Mouse (Mus musculus): ENCODE results near the gene Axin2. TPM values are rescaled to one million over a fixed set of nuclear protein-coding genes. Genes with fewer than 3 reads are reported as not detected.

Axin2 gene
- polyA plus RNA-seq, 1 experiment = 16.5 TPM

- Histone ChIP-seq H3K36me3 (ENCODE audit: control insufficient read depth, insufficient read depth, low read length) (peaks cover 46% of the 10 kb centered on the region), H3K4me3 (ENCODE audit: control insufficient read depth, insufficient read depth, low read length) (no peak overlapping the region), H3K4me1 (replicated peaks; ENCODE audit: control insufficient read depth, insufficient read depth, low read length) (no peaks in the 10 kb centered on the region), H3K27ac (ENCODE audit: control insufficient read depth, insufficient read depth, low read length) (no peak overlapping the region), H3K27me3 (ENCODE audit: control insufficient read depth, insufficient read depth, low read length) (no peaks in the 10 kb centered on the region)
- DNase-seq = no peak
- WGBS = 94% methylated on average over 11 of the region's 11 CpGs
- no peak for TF ChIP-seq POLR2A (IDR thresholded peaks at IDR 0.05; ENCODE audit: control insufficient read depth, extremely low read depth, insufficient read depth, low read length, poor library complexity)
- TF ChIP-seq CTCF (IDR thresholded peaks at IDR 0.05; ENCODE audit: borderline replicate concordance, control insufficient read depth, extremely low read depth, insufficient read depth, low read length, poor library complexity) = no peak
Observed at GRCm38 (mm10) chr11:108943741-108944140, 23.6 kb downstream of the Axin2 start.

- H3K36me3 ChIP-seq (ENCODE audit: control insufficient read depth, insufficient read depth, low read length) = peaks cover 44% of the 10 kb centered on the region
- no peak for DNase-seq
- 94% methylated on average over 9 of the region's 9 CpGs for WGBS
- H3K4me1 ChIP-seq (replicated peaks; ENCODE audit: control insufficient read depth, insufficient read depth, low read length) = no peaks in the 10 kb centered on the region
- TF ChIP-seq POLR2A (IDR thresholded peaks at IDR 0.05; ENCODE audit: control insufficient read depth, extremely low read depth, insufficient read depth, low read length, poor library complexity) = no peak
- no peak for TF ChIP-seq CTCF (IDR thresholded peaks at IDR 0.05; ENCODE audit: borderline replicate concordance, control insufficient read depth, extremely low read depth, insufficient read depth, low read length, poor library complexity)
- H3K27me3 ChIP-seq (ENCODE audit: control insufficient read depth, insufficient read depth, low read length) = no peaks in the 10 kb centered on the region
- H3K27ac ChIP-seq (ENCODE audit: control insufficient read depth, insufficient read depth, low read length) = no peak overlapping the region
- H3K4me3 ChIP-seq (ENCODE audit: control insufficient read depth, insufficient read depth, low read length) = no peak overlapping the region
Observed at GRCm38 (mm10) chr11:108945666-108946065, 25.5 kb downstream of the Axin2 start.

- peaks cover 35% of the 10 kb centered on the region for H3K36me3 ChIP-seq (ENCODE audit: control insufficient read depth, insufficient read depth, low read length)
- TF ChIP-seq CTCF (IDR thresholded peaks at IDR 0.05; ENCODE audit: borderline replicate concordance, control insufficient read depth, extremely low read depth, insufficient read depth, low read length, poor library complexity) = no peak
- no peak for TF ChIP-seq POLR2A (IDR thresholded peaks at IDR 0.05; ENCODE audit: control insufficient read depth, extremely low read depth, insufficient read depth, low read length, poor library complexity)
- no peaks in the 10 kb centered on the region for H3K27me3 ChIP-seq (ENCODE audit: control insufficient read depth, insufficient read depth, low read length)
- no peak for DNase-seq
- no peak overlapping the region for H3K27ac ChIP-seq (ENCODE audit: control insufficient read depth, insufficient read depth, low read length)
- no peak overlapping the region for H3K4me3 ChIP-seq (ENCODE audit: control insufficient read depth, insufficient read depth, low read length)
- 96% methylated on average over 20 of the region's 20 CpGs for WGBS
- H3K4me1 ChIP-seq (replicated peaks; ENCODE audit: control insufficient read depth, insufficient read depth, low read length) = no peaks in the 10 kb centered on the region
Observed at GRCm38 (mm10) chr11:108947425-108948184, 27.5 kb downstream of the Axin2 start.

- peaks cover 32% of the 10 kb centered on the region for H3K36me3 ChIP-seq (ENCODE audit: control insufficient read depth, insufficient read depth, low read length)
- H3K27ac ChIP-seq (ENCODE audit: control insufficient read depth, insufficient read depth, low read length) = no peak overlapping the region
- no peaks in the 10 kb centered on the region for H3K4me1 ChIP-seq (replicated peaks; ENCODE audit: control insufficient read depth, insufficient read depth, low read length)
- H3K27me3 ChIP-seq (ENCODE audit: control insufficient read depth, insufficient read depth, low read length) = no peaks in the 10 kb centered on the region
- 98% methylated on average over 7 of the region's 7 CpGs for WGBS
- TF ChIP-seq CTCF (IDR thresholded peaks at IDR 0.05; ENCODE audit: borderline replicate concordance, control insufficient read depth, extremely low read depth, insufficient read depth, low read length, poor library complexity) (no peak), POLR2A (IDR thresholded peaks at IDR 0.05; ENCODE audit: control insufficient read depth, extremely low read depth, insufficient read depth, low read length, poor library complexity) (no peak)
- DNase-seq = no peak
- no peak overlapping the region for H3K4me3 ChIP-seq (ENCODE audit: control insufficient read depth, insufficient read depth, low read length)
Observed at GRCm38 (mm10) chr11:108948501-108948900, 28.4 kb downstream of the Axin2 start.

GRCm38 (mm10) chr11:108948931-108949330 lies 28.8 kb downstream of the Axin2 start:
- H3K36me3 ChIP-seq (ENCODE audit: control insufficient read depth, insufficient read depth, low read length) = peaks cover 32% of the 10 kb centered on the region
- no peaks in the 10 kb centered on the region for H3K27me3 ChIP-seq (ENCODE audit: control insufficient read depth, insufficient read depth, low read length)
- 98% methylated on average over 10 of the region's 10 CpGs for WGBS
- H3K27ac ChIP-seq (ENCODE audit: control insufficient read depth, insufficient read depth, low read length) = no peak overlapping the region
- H3K4me1 ChIP-seq (replicated peaks; ENCODE audit: control insufficient read depth, insufficient read depth, low read length) = no peaks in the 10 kb centered on the region
- no peak overlapping the region for H3K4me3 ChIP-seq (ENCODE audit: control insufficient read depth, insufficient read depth, low read length)
- TF ChIP-seq CTCF (IDR thresholded peaks at IDR 0.05; ENCODE audit: borderline replicate concordance, control insufficient read depth, extremely low read depth, insufficient read depth, low read length, poor library complexity) = no peak
- TF ChIP-seq POLR2A (IDR thresholded peaks at IDR 0.05; ENCODE audit: control insufficient read depth, extremely low read depth, insufficient read depth, low read length, poor library complexity) = no peak
- no peak for DNase-seq

GRCm38 (mm10) chr11:108952343-108952742 lies 32.2 kb downstream of the Axin2 start:
- TF ChIP-seq CTCF (IDR thresholded peaks at IDR 0.05; ENCODE audit: borderline replicate concordance, control insufficient read depth, extremely low read depth, insufficient read depth, low read length, poor library complexity) = no peak
- Histone ChIP-seq H3K4me3 (ENCODE audit: control insufficient read depth, insufficient read depth, low read length) (no peak overlapping the region), H3K4me1 (replicated peaks; ENCODE audit: control insufficient read depth, insufficient read depth, low read length) (no peaks in the 10 kb centered on the region), H3K27me3 (ENCODE audit: control insufficient read depth, insufficient read depth, low read length) (no peaks in the 10 kb centered on the region), H3K27ac (ENCODE audit: control insufficient read depth, insufficient read depth, low read length) (no peak overlapping the region), H3K36me3 (ENCODE audit: control insufficient read depth, insufficient read depth, low read length) (peaks cover 7% of the 10 kb centered on the region; the same call in 1 of the 2 replicates)
- DNase-seq = no peak
- 52% methylated on average over 5 of the region's 5 CpGs for WGBS

Data from thymus, adult 2 months (tissue).